Mouse (Mus musculus) midbrain, embryonic 14.5 days (tissue): Measurements from ENCODE around the gene Tanc2. TPM values are rescaled to one million over a fixed set of nuclear protein-coding genes. Genes with fewer than 3 reads are reported as not detected.

Source experiments
- ATAC-seq: fragments of 200-750 bp; cut with Nextera tagmentation; 2 replicates; pipeline ENCODE4 v1.8.0; 2017; ENCODE audit warnings: moderate number of reproducible peaks, moderate library complexity; ENCODE audit not compliant: low FRiP score, low TSS enrichment
- DNase-seq: peaks from one replicate; pipeline ENCODE4 v3.0.0-alpha.2; 2015
- H3K27ac ChIP-seq: fragments of 300-500 bp; sonication (generic); replicated peaks from 2 replicates; pipeline ENCODE4 v1.5.1; 2014; ENCODE audit warnings: mild to moderate bottlenecking, low read depth, low read length, moderate library complexity
- H3K27me3 ChIP-seq: fragments of 300-500 bp; sonication (generic); 2 replicates; pipeline ENCODE4 v1.6.1; 2014; ENCODE audit warnings: low read length, control low read depth, mixed read lengths; ENCODE audit not compliant: control insufficient read depth, insufficient read depth
- H3K36me3 ChIP-seq: fragments of 300-500 bp; sonication (generic); 2 replicates; pipeline ENCODE4 v1.6.1; 2014; ENCODE audit warnings: low read length, control low read depth; ENCODE audit not compliant: control insufficient read depth, insufficient read depth
- H3K4me1 ChIP-seq: fragments of 300-500 bp; sonication (generic); 2 replicates; pipeline ENCODE4 v1.6.1; 2014; ENCODE audit warnings: mild to moderate bottlenecking, antibody characterized with exemption, low read length, control low read depth; ENCODE audit not compliant: control insufficient read depth, insufficient read depth
- H3K4me2 ChIP-seq: fragments of 300-500 bp; sonication (generic); 2 replicates; pipeline ENCODE4 v1.6.1; 2014; ENCODE audit warnings: mild to moderate bottlenecking, low read length, moderate library complexity
- H3K4me3 ChIP-seq: fragments of 300-500 bp; sonication (generic); replicated peaks from 2 replicates; pipeline ENCODE4 v1.5.1; 2014; ENCODE audit warnings: low read depth, low read length
- H3K9ac ChIP-seq: fragments of 300-500 bp; sonication (generic); replicated peaks from 2 replicates; pipeline ENCODE4 v1.6.1; 2014; ENCODE audit warnings: mild to moderate bottlenecking, low read length, moderate library complexity
- H3K9me3 ChIP-seq: fragments of 300-500 bp; sonication (generic); 2 replicates; pipeline ENCODE4 v1.6.1; 2016; ENCODE audit warnings: low read length, control low read depth, mixed read lengths; ENCODE audit not compliant: control insufficient read depth
- WGBS: fragments of 180-500 bp; shearing (Covaris S2); extraction: QIAGEN DNeasy Blood & Tissue Kit; methylation state at CpG from one replicate; pipeline ENCODE4 v1.1.7; 2014; 5-methylcytosine and 5-hydroxymethylcytosine counted together
- polyA plus RNA-seq: library from polyadenylated mRNA; unstranded; fragments of >200 nt; fragmentation: Nextera tagmentation; extraction: Ambion mirVana; gene quantifications from 2 replicates; pipeline ENCODE4 v1.2.1, GENCODE M21; 2014

The Tanc2 gene
- polyA plus RNA-seq, 1 experiment from 2014 or later: 46.4 TPM

- no peaks in the 10 kb centered on the region for H3K9me3 ChIP-seq
- peak; percentile 53 for ATAC-seq
- peak overlapping the region; percentile 67 for H3K4me3 ChIP-seq
- WGBS: 7% methylated on average over 44 of the region's 47 CpGs
- H3K27me3 ChIP-seq: no peaks in the 10 kb centered on the region
- peaks cover 3% of the 10 kb centered on the region; the same call in 1 of the 2 replicates for H3K4me1 ChIP-seq
- DNase-seq: peak; percentile 65
- peak overlapping the region; percentile 78 for H3K4me2 ChIP-seq
- peak overlapping the region; percentile 62 for H3K9ac ChIP-seq
- no peaks in the 10 kb centered on the region for H3K36me3 ChIP-seq
- H3K27ac ChIP-seq: peak overlapping the region; percentile 52; the same call in 1 of the 2 replicates
Observed at GRCm38 (mm10) chr11:105943133-105944102, 353.6 kb downstream of the Tanc2 start.

GRCm38 (mm10) chr11:105944126-105944621 is 354.4 kb downstream of the Tanc2 start:
- Histone ChIP-seq H3K27ac (peak overlapping the region; percentile 52; the same call in 1 of the 2 replicates), H3K9me3 (no peaks in the 10 kb centered on the region), H3K36me3 (no peaks in the 10 kb centered on the region), H3K4me3 (peak overlapping the region; percentile 67), H3K9ac (peak overlapping the region; percentile 62), H3K27me3 (no peaks in the 10 kb centered on the region), H3K4me2 (peak overlapping the region; percentile 78), H3K4me1 (peaks cover 3% of the 10 kb centered on the region; the same call in 1 of the 2 replicates)
- WGBS: under 1% methylated on average over 58 of the region's 59 CpGs
- peak; percentile 89 for DNase-seq
- ATAC-seq: peak; percentile 78

GRCm38 (mm10) chr11:105944770-105945672 is 355.2 kb downstream of the Tanc2 start:
- 78% methylated on average over 16 of the region's 16 CpGs for WGBS
- peak; percentile 32 for DNase-seq
- no peak for ATAC-seq
- Histone ChIP-seq H3K27me3 (no peaks in the 10 kb centered on the region), H3K36me3 (no peaks in the 10 kb centered on the region), H3K27ac (no peak overlapping the region), H3K4me2 (peak overlapping the region; percentile 78), H3K9ac (peak overlapping the region; percentile 18; the same call in 1 of the 2 replicates), H3K4me1 (peaks cover 3% of the 10 kb centered on the region; the same call in 1 of the 2 replicates), H3K9me3 (no peaks in the 10 kb centered on the region), H3K4me3 (peak overlapping the region; percentile 67)

- no peak for ATAC-seq
- DNase-seq: no peak
- no peak overlapping the region for H3K4me3 ChIP-seq
- WGBS: 55% methylated on average over 11 of the region's 11 CpGs
- no peak overlapping the region for H3K27ac ChIP-seq
- H3K27me3 ChIP-seq: no peaks in the 10 kb centered on the region
- H3K4me1 ChIP-seq: peaks cover 3% of the 10 kb centered on the region; the same call in 1 of the 2 replicates
- H3K9ac ChIP-seq: no peak overlapping the region
- H3K9me3 ChIP-seq: no peaks in the 10 kb centered on the region
- H3K36me3 ChIP-seq: no peaks in the 10 kb centered on the region
- H3K4me2 ChIP-seq: no peak overlapping the region
Observed at GRCm38 (mm10) chr11:105946694-105947154, 356.9 kb downstream of the Tanc2 start.

GRCm38 (mm10) chr11:105948255-105948654 is 358.5 kb downstream of the Tanc2 start:
- Histone ChIP-seq H3K27me3 (no peaks in the 10 kb centered on the region), H3K9me3 (no peaks in the 10 kb centered on the region), H3K4me2 (no peak overlapping the region), H3K4me1 (peaks cover 3% of the 10 kb centered on the region; the same call in 1 of the 2 replicates), H3K9ac (no peak overlapping the region), H3K36me3 (no peaks in the 10 kb centered on the region), H3K4me3 (no peak overlapping the region), H3K27ac (no peak overlapping the region)
- DNase-seq: no peak
- no peak for ATAC-seq
- 67% methylated on average over 2 of the region's 2 CpGs for WGBS

GRCm38 (mm10) chr11:105950519-105950918 is 360.7 kb downstream of the Tanc2 start:
- DNase-seq: no peak
- H3K27me3 ChIP-seq: no peaks in the 10 kb centered on the region
- no peak overlapping the region for H3K4me3 ChIP-seq
- no peak overlapping the region for H3K4me2 ChIP-seq
- H3K9me3 ChIP-seq: no peaks in the 10 kb centered on the region
- no peaks in the 10 kb centered on the region for H3K36me3 ChIP-seq
- H3K4me1 ChIP-seq: no peaks in the 10 kb centered on the region
- no peak for ATAC-seq
- H3K27ac ChIP-seq: no peak overlapping the region
- H3K9ac ChIP-seq: no peak overlapping the region
- 74% methylated on average over 4 of the region's 4 CpGs for WGBS

GRCm38 (mm10) chr11:105951601-105952044 is 361.8 kb downstream of the Tanc2 start:
- Histone ChIP-seq H3K4me3 (no peak overlapping the region), H3K27me3 (no peaks in the 10 kb centered on the region), H3K4me1 (no peaks in the 10 kb centered on the region), H3K4me2 (no peak overlapping the region), H3K36me3 (no peaks in the 10 kb centered on the region), H3K9ac (no peak overlapping the region), H3K9me3 (no peaks in the 10 kb centered on the region), H3K27ac (no peak overlapping the region)
- DNase-seq: no peak
- 23% methylated on average over 3 of the region's 3 CpGs for WGBS
- ATAC-seq: no peak

GRCm38 (mm10) chr11:105952111-105952510 is 362.3 kb downstream of the Tanc2 start:
- H3K4me1 ChIP-seq: no peaks in the 10 kb centered on the region
- H3K4me3 ChIP-seq: no peak overlapping the region
- H3K27ac ChIP-seq: no peak overlapping the region
- ATAC-seq (no peak), DNase-seq (no peak)
- H3K36me3 ChIP-seq: no peaks in the 10 kb centered on the region
- no peaks in the 10 kb centered on the region for H3K9me3 ChIP-seq
- H3K9ac ChIP-seq: no peak overlapping the region
- no peaks in the 10 kb centered on the region for H3K27me3 ChIP-seq
- no peak overlapping the region for H3K4me2 ChIP-seq
- 81% methylated on average over 9 of the region's 9 CpGs for WGBS
